Comparison of ENCODE assay signal across 8 mouse cellular contexts in the genomic region with DNA sequence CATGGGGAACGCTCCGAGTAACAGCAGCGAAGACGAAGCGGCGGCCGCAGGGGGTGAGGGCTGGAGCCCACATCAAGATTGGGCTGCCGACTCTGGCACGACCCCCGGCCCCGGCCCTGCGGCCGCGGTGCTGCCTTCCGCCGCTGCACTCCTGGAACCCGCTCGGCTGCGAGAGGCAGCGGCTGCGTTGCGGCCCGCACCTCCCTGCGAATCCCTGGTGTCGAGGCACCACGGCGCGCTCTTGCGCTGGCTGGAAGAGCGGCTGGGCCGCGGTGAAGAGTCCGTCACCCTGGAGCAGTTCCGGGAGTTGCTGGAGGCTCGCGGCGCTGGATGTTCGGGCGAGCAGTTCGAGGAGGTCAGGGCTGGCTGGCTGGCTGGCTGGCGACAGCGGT. TPM values are rescaled to one million over a fixed set of nuclear protein-coding genes. Genes with fewer than 3 reads are reported as not detected.
A peak's percentile ranks its signal among the peaks of the same experiment; 100 is the strongest.
DNase-seq lines count a peak whose midpoint lies in the region; ATAC-seq and TF ChIP-seq lines count a peak whose summit lies in the region.

No protein-coding gene starts in this region.

- TF ChIP-seq CTCF in heart, postnatal 0 days (IDR thresholded peaks at IDR 0.05; ENCODE audit: low read depth): no peak

- H3K27me3 ChIP-seq in heart, postnatal 0 days (ENCODE audit: control insufficient read depth, insufficient read depth, low read length): no peaks in the 10 kb centered on the region
- H3K27me3 ChIP-seq in forebrain, embryonic 11.5 days (ENCODE audit: control insufficient read depth, insufficient read depth, low read length): no peaks in the 10 kb centered on the region
- H3K27me3 ChIP-seq in liver, embryonic 13.5 days: no peaks in the 10 kb centered on the region
- no peaks in the 10 kb centered on the region for H3K27me3 ChIP-seq in stomach, embryonic 15.5 days (replicated peaks)

- H3K36me3 ChIP-seq in heart, postnatal 0 days (replicated peaks; ENCODE audit: control insufficient read depth, insufficient read depth, low read length): no peaks in the 10 kb centered on the region
- no peaks in the 10 kb centered on the region for H3K36me3 ChIP-seq in forebrain, embryonic 11.5 days (ENCODE audit: control insufficient read depth, insufficient read depth, low read length)
- H3K36me3 ChIP-seq in liver, embryonic 13.5 days: no peaks in the 10 kb centered on the region
- 0 out of 2 replicates have a peak, but pooled peaks cover 5% of the 10 kb centered on the region for H3K36me3 ChIP-seq in stomach, embryonic 15.5 days

- peak overlapping the region; percentile 91 for H3K4me2 ChIP-seq in heart, postnatal 0 days (ENCODE audit: low read depth, low read length)
- H3K4me2 ChIP-seq in forebrain, embryonic 11.5 days (ENCODE audit: low read depth, low read length, severe bottlenecking): peak overlapping the region; percentile 85
- peak overlapping the region; percentile 90 for H3K4me2 ChIP-seq in liver, embryonic 13.5 days
- H3K4me2 ChIP-seq in stomach, embryonic 15.5 days: peak overlapping the region; percentile 77

- no peak for TF ChIP-seq EP300 in heart, postnatal 0 days (IDR thresholded peaks at IDR 0.05; ENCODE audit: low read depth)

- H3K9ac ChIP-seq in heart, postnatal 0 days (replicated peaks; ENCODE audit: low read depth, low read length): peak overlapping the region; percentile 93
- H3K9ac ChIP-seq in forebrain, embryonic 11.5 days (ENCODE audit: low read length): peak overlapping the region; percentile 87
- peak overlapping the region; percentile 95 for H3K9ac ChIP-seq in liver, embryonic 13.5 days
- peak overlapping the region; percentile 76 for H3K9ac ChIP-seq in stomach, embryonic 15.5 days

- WGBS in heart, postnatal 0 days: under 1% methylated on average over 42 of the region's 42 CpGs
- WGBS in forebrain, embryonic 11.5 days: 1% methylated on average over 37 of the region's 42 CpGs
- under 1% methylated on average over 42 of the region's 42 CpGs for WGBS in liver, embryonic 13.5 days (ENCODE audit: insufficient replicate concordance)
- under 1% methylated on average over 41 of the region's 42 CpGs for WGBS in stomach, embryonic 15.5 days

- no peak for DNase-seq in heart, postnatal 0 days (ENCODE audit: low spot score)
- DNase-seq in heart, adult 9 months (ENCODE audit: low spot score in 2 of 2): no peak
- DNase-seq in MN1 (ENCODE audit: low spot score): peak; percentile 34
- DNase-seq in forebrain, embryonic 11.5 days (ENCODE audit: low spot score): no peak
- no peak for DNase-seq in liver, embryonic 13.5 days
- no peak for DNase-seq in layer of hippocampus, adult 11-12 months (ENCODE audit: low spot score)
- DNase-seq in thymus, postnatal 25 days: no peak

- peak; percentile 26 for ATAC-seq in heart, postnatal 0 days (ENCODE audit: insufficient read depth, low read depth)
- ATAC-seq in forebrain, embryonic 11.5 days (replicated peaks; ENCODE audit: low FRiP score): peak; percentile 49; the same call in 1 of the 2 replicates
- peak; percentile 50 for ATAC-seq in liver, embryonic 13.5 days (ENCODE audit: low read depth)
- no peak; the same call in none of the 2 replicates for ATAC-seq in stomach, embryonic 15.5 days (ENCODE audit: insufficient read depth, low FRiP score, low read depth)

- H3K9me3 ChIP-seq in heart, postnatal 0 days (replicated peaks; ENCODE audit: control insufficient read depth, low read length): no peaks in the 10 kb centered on the region
- H3K9me3 ChIP-seq in forebrain, embryonic 11.5 days (ENCODE audit: control insufficient read depth, low read length): no peaks in the 10 kb centered on the region
- no peaks in the 10 kb centered on the region for H3K9me3 ChIP-seq in liver, embryonic 13.5 days (replicated peaks)
- no peaks in the 10 kb centered on the region for H3K9me3 ChIP-seq in stomach, embryonic 15.5 days

- peak overlapping the region; percentile 91 for H3K27ac ChIP-seq in heart, postnatal 0 days (ENCODE audit: low read depth)
- H3K27ac ChIP-seq in forebrain, embryonic 11.5 days (ENCODE audit: low read depth, low read length): no peak overlapping the region
- peak overlapping the region; percentile 86 for H3K27ac ChIP-seq in liver, embryonic 13.5 days
- peak overlapping the region; percentile 18 for H3K27ac ChIP-seq in stomach, embryonic 15.5 days

- H3K4me1 ChIP-seq in heart, postnatal 0 days (ENCODE audit: control insufficient read depth, insufficient read depth): peaks cover 11% of the 10 kb centered on the region
- H3K4me1 ChIP-seq in forebrain, embryonic 11.5 days (replicated peaks; ENCODE audit: control insufficient read depth, insufficient read depth, low read length): no peaks in the 10 kb centered on the region; the same call in 1 of the 2 replicates
- H3K4me1 ChIP-seq in liver, embryonic 13.5 days (replicated peaks): peaks cover 47% of the 10 kb centered on the region
- H3K4me1 ChIP-seq in stomach, embryonic 15.5 days: peaks cover 3% of the 10 kb centered on the region; the same call in 1 of the 2 replicates

- peak overlapping the region; percentile 96 for H3K4me3 ChIP-seq in heart, postnatal 0 days (ENCODE audit: low read depth, low read length)
- H3K4me3 ChIP-seq in forebrain, embryonic 11.5 days (ENCODE audit: low read depth, low read length): peak overlapping the region; percentile 94
- peak overlapping the region; percentile 91 for H3K4me3 ChIP-seq in liver, embryonic 13.5 days (replicated peaks)
- H3K4me3 ChIP-seq in stomach, embryonic 15.5 days (replicated peaks): peak overlapping the region; percentile 89

RNA-seq across cellular contexts. Expression of a gene that starts 0.3 kb away (rescaled TPM):
- 23.5 and 43.2 TPM in 2 replicates for total RNA-seq in heart, postnatal 0 days (2014; rRNA removed; ENCODE audit: low replicate concordance)
- 5.2 and 5.3 TPM in 2 replicates for polyA plus RNA-seq in heart, postnatal 0 days (2015; fragmentation: Nextera tagmentation; extraction: Ambion mirVana)
- polyA plus RNA-seq in forebrain, embryonic 11.5 days (2014; fragmentation: Nextera tagmentation; extraction: Ambion mirVana): 10.6 and 11.0 TPM in 2 replicates
- 3.8 and 4.2 TPM in 2 replicates for polyA plus RNA-seq in liver, embryonic 13.5 days (2015; fragmentation: Nextera tagmentation; extraction: Ambion mirVana)
- 9.8 and 10.3 TPM in 2 replicates for polyA plus RNA-seq in stomach, embryonic 15.5 days (2015; fragmentation: Nextera tagmentation; extraction: Ambion mirVana)

RNA-seq across cellular contexts. Expression of a gene that starts 0.3 kb away (rescaled TPM):
- 5.2 and 10.2 TPM in 2 replicates for total RNA-seq in heart, postnatal 0 days (2014; rRNA removed; ENCODE audit: low replicate concordance)
- 7.3 and 9.1 TPM in 2 replicates for polyA plus RNA-seq in heart, postnatal 0 days (2015; fragmentation: Nextera tagmentation; extraction: Ambion mirVana)
- polyA plus RNA-seq in forebrain, embryonic 11.5 days (2014; fragmentation: Nextera tagmentation; extraction: Ambion mirVana): 3.8 and 5.6 TPM in 2 replicates
- 4.1 and 4.8 TPM in 2 replicates for polyA plus RNA-seq in liver, embryonic 13.5 days (2015; fragmentation: Nextera tagmentation; extraction: Ambion mirVana)
- polyA plus RNA-seq in stomach, embryonic 15.5 days (2015; fragmentation: Nextera tagmentation; extraction: Ambion mirVana): 5.3 and 6.0 TPM in 2 replicates
